Mouse (Mus musculus) neural tube, embryonic 13.5 days (tissue): ENCODE data around the gene Atg4b. TPM values are rescaled to one million over a fixed set of nuclear protein-coding genes. Genes with fewer than 3 reads are reported as not detected.

Experiments used
- ATAC-seq: fragments of 200-750 bp; cut with Nextera tagmentation; 2 replicates; pipeline ENCODE4 v1.8.0; 2017; ENCODE audit warnings: low read depth, mild to moderate bottlenecking, moderate TSS enrichment, moderate library complexity
- H3K27ac ChIP-seq: fragments of 300-500 bp; sonication (generic); replicated peaks from 2 replicates; pipeline ENCODE4 v1.5.1; 2015; ENCODE audit warnings: moderate library complexity, mild to moderate bottlenecking, inconsistent platforms
- H3K27me3 ChIP-seq: fragments of 300-500 bp; sonication (generic); 2 replicates; pipeline ENCODE4 v1.6.1; 2015; ENCODE audit warnings: mild to moderate bottlenecking, inconsistent platforms
- H3K36me3 ChIP-seq: fragments of 300-500 bp; sonication (generic); 2 replicates; pipeline ENCODE4 v1.6.1; 2015; ENCODE audit warnings: mild to moderate bottlenecking, inconsistent platforms
- H3K4me1 ChIP-seq: fragments of 300-500 bp; sonication (generic); replicated peaks from 2 replicates; pipeline ENCODE4 v1.6.1; 2015; ENCODE audit warnings: inconsistent platforms
- H3K4me2 ChIP-seq: fragments of 300-500 bp; sonication (generic); 2 replicates; pipeline ENCODE4 v1.6.1; 2015; ENCODE audit warnings: inconsistent platforms, mild to moderate bottlenecking, moderate library complexity
- H3K4me3 ChIP-seq: fragments of 300-500 bp; sonication (generic); 2 replicates; pipeline ENCODE4 v1.5.1; 2015; ENCODE audit warnings: mild to moderate bottlenecking, inconsistent platforms
- H3K9ac ChIP-seq: fragments of 300-500 bp; sonication (generic); 2 replicates; pipeline ENCODE4 v1.6.1; 2015; ENCODE audit warnings: moderate library complexity, mild to moderate bottlenecking, inconsistent platforms
- H3K9me3 ChIP-seq: fragments of 300-500 bp; sonication (generic); 2 replicates; pipeline ENCODE4 v1.6.1; 2016; ENCODE audit warnings: inconsistent platforms
- WGBS: fragments of 180-500 bp; shearing (Covaris S2); methylation state at CpG from one replicate; pipeline ENCODE4 v1.1.7; 2015; 5-methylcytosine and 5-hydroxymethylcytosine counted together
- polyA plus RNA-seq: library from polyadenylated mRNA; unstranded; fragments of >200 nt; fragmentation: Nextera tagmentation; extraction: Ambion mirVana; gene quantifications from 2 replicates; pipeline ENCODE4 v1.2.1, GENCODE M21; 2015

Atg4b gene
- polyA plus RNA-seq: 102 and 104 TPM in 2 replicates

DNA sequence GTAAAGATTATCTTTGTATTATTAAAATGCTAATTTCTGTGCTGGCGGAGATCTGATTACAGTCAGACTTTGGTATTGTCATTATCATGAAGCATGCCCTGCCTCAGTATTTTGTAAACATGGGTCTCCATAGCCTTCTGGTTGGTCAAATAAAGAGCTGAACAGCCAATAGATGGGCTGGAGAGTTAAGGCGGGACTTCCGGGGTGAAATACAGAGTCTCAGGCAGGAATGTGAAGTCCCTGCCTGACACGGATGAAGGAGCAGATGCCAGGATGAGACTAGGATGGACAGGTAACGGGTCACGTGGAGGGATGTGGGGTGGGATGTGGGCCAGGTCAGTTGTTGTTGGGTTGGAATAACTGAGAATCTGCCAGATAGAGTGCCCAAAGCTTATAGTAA, at the start of gene Atg4b:
Atg4b (plus strand) TSS at position 211 of the 400 bp plus-strand sequence.
- peaks cover 29% of the 10 kb centered on the region for H3K36me3 ChIP-seq
- no peak within 1 kb of the TSS for H3K4me3 ChIP-seq
- no peak within 1 kb of the TSS for H3K27ac ChIP-seq
- no peaks in the 10 kb centered on the region for H3K9me3 ChIP-seq
- WGBS: 79% methylated on average over 6 of the region's 6 CpGs
- no peaks in the 10 kb centered on the region for H3K27me3 ChIP-seq
- H3K9ac ChIP-seq: no peak within 1 kb of the TSS
- H3K4me1 ChIP-seq: peaks cover 25% of the 10 kb centered on the region
- ATAC-seq: no peak
- no peak within 1 kb of the TSS for H3K4me2 ChIP-seq

DNA sequence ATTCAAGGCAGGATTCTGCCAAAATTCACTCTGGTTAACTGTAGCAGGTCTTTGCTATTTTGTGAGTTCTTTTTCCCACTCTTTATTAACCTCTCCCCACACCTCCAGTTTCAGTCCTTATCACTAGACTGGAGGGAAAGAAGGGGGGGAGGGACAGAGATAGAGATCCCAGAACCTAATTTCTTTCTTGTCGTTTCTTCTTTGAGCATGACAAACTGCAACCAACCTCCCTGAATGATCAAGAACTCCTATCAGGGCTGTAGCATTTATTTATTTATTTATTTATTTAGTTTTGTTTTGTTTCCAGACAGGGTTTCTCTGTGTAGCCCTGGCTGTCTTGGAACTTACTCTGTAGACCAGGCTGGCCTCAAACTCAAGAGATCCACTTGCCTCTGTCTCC, 49.2 kb upstream of the Atg4b start:
- ATAC-seq: no peak
- 97% methylated on average over 1 of the region's 1 CpGs for WGBS

DNA sequence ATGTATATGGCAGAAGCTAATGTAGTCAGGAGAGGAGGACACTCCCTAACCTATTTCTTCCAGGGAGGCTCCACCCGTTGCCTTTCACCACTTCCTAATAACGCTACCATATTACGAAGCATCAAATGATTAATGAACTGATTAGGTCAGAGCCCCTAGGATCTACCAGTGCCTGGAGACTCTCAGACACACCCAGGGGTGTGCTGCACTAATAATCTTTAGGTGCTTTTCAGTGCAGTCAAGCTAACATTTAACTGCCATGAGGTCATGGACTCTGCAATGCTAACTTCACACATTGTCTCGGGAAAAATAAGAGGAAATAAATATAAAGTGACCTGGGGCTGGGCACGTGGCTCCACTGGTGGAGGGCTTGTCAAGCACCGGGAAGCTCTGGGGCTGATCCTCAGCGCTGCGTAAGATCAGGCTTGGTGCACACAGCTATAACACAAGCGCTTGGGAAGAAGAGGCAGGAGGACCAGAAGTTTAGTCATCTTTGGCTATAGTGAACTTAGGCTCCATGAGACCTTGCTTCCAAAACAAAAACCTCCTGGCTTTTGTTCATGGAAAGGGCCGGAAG, 47.7 kb upstream of the Atg4b start:
- WGBS: 90% methylated on average over 10 of the region's 10 CpGs
- H3K9me3 ChIP-seq: no peaks in the 10 kb centered on the region
- H3K36me3 ChIP-seq: peaks cover 28% of the 10 kb centered on the region
- H3K4me3 ChIP-seq: no peak overlapping the region
- no peaks in the 10 kb centered on the region for H3K4me1 ChIP-seq
- no peaks in the 10 kb centered on the region for H3K27me3 ChIP-seq
- H3K4me2 ChIP-seq: no peak overlapping the region
- ATAC-seq: no peak
- no peak overlapping the region for H3K9ac ChIP-seq
- H3K27ac ChIP-seq: no peak overlapping the region

More for the DNA sequence above, 49.2 kb upstream of the Atg4b start:
- H3K27ac ChIP-seq: no peak overlapping the region
- no peak overlapping the region for H3K9ac ChIP-seq
- no peaks in the 10 kb centered on the region for H3K27me3 ChIP-seq
- H3K4me3 ChIP-seq: no peak overlapping the region
- no peak overlapping the region for H3K4me2 ChIP-seq
- peaks cover 26% of the 10 kb centered on the region for H3K36me3 ChIP-seq
- no peaks in the 10 kb centered on the region for H3K4me1 ChIP-seq
- no peaks in the 10 kb centered on the region for H3K9me3 ChIP-seq

DNA sequence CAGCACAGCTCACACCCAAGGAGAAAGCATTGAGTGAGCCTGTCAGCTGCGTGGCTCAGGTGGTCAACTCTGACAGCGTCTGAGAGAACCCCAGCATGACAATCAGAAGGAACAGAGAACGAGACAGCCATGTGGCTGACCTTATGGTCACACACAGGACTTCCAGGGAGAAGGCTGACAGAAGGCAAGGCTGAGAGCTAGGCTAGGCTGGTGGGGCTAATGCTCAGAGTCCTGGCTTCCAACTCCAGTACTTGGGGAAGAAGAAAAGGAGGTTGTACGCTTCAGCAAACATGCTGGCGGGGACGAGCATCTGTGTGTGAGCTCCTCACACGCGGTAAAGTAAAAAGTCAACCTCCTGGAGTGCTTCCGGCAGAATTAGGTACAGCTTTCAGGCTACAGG, 47.0 kb upstream of the Atg4b start:
- H3K27ac ChIP-seq: no peak overlapping the region

DNA sequence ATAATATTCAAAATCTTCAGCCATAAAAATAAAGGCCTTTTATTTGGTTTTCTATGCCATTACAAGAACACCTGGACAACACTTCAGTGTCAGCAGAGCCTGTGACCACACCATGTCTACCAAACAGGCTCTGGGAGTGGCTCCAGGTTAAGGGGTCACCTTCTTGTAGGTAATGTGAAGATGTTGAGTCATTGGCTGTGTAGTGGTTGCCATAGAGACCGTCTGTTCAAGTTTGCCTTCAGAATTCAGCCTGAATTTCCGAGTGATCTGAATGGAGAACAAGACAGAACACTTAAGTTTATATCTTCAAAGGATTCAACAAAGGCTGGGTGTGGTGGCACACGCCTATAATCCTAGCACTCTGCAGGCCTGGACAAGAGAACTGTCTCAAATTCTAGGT, 45.9 kb upstream of the Atg4b start:
- Histone ChIP-seq H3K9ac (no peak overlapping the region), H3K4me1 (no peaks in the 10 kb centered on the region), H3K27me3 (no peaks in the 10 kb centered on the region), H3K36me3 (peaks cover 30% of the 10 kb centered on the region), H3K9me3 (no peaks in the 10 kb centered on the region), H3K4me2 (no peak overlapping the region), H3K27ac (no peak overlapping the region), H3K4me3 (no peak overlapping the region)
- no peak for ATAC-seq
- WGBS: 71% methylated on average over 3 of the region's 3 CpGs

More for the DNA sequence above, 47.0 kb upstream of the Atg4b start:
- Histone ChIP-seq H3K36me3 (peaks cover 30% of the 10 kb centered on the region), H3K4me1 (no peaks in the 10 kb centered on the region), H3K9ac (no peak overlapping the region), H3K4me3 (no peak overlapping the region), H3K27me3 (no peaks in the 10 kb centered on the region), H3K9me3 (no peaks in the 10 kb centered on the region), H3K4me2 (no peak overlapping the region)
- no peak for ATAC-seq
- WGBS: 88% methylated on average over 9 of the region's 9 CpGs

DNA sequence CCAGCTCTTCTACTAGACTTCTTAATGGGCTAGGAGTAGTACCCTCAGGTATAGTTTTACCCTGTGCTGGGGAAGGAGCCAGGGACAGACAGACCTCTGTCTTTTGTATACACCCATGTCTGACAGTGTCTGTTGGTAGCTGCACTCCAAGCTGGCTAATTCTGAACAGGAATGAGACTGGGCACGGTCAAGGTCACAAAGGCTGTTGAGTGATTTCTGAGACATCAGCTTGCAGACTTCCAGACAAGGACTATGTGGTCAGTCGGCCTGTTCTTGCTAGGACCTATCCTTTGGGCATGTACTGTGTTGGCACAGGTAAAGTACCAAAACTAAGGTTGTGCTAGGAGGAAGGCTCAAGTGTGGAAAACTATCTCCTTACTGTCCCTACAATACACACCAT, 35.1 kb upstream of the Atg4b start:
- H3K27ac ChIP-seq: no peak overlapping the region
- no peaks in the 10 kb centered on the region for H3K4me1 ChIP-seq
- H3K36me3 ChIP-seq: peaks cover 35% of the 10 kb centered on the region
- WGBS: 88% methylated on average over 2 of the region's 2 CpGs
- H3K9me3 ChIP-seq: no peaks in the 10 kb centered on the region
- H3K27me3 ChIP-seq: no peaks in the 10 kb centered on the region
- no peak overlapping the region for H3K4me3 ChIP-seq
- no peak overlapping the region for H3K4me2 ChIP-seq
- ATAC-seq: no peak
- H3K9ac ChIP-seq: no peak overlapping the region

DNA sequence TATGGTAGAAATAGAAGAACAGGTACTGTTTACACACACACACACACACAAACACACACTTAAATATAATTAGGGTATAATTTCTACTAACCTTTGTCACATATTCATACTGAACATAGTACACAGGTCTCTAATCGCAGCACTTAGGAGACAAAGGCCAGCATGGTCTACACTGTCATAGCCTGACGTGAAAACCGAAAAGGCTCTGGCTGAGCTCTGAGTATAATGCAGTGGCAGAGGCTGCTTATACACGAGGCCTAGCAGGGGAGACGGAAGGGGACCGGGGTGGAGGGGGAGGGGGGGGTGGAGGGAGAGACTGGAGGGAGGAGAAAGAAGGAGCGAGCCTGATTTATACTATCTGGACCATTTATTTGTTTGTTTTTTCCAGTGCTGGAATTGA, 29.7 kb upstream of the Atg4b start:
- Histone ChIP-seq H3K27ac (no peak overlapping the region), H3K4me2 (no peak overlapping the region)
- WGBS: 70% methylated on average over 7 of the region's 7 CpGs

DNA sequence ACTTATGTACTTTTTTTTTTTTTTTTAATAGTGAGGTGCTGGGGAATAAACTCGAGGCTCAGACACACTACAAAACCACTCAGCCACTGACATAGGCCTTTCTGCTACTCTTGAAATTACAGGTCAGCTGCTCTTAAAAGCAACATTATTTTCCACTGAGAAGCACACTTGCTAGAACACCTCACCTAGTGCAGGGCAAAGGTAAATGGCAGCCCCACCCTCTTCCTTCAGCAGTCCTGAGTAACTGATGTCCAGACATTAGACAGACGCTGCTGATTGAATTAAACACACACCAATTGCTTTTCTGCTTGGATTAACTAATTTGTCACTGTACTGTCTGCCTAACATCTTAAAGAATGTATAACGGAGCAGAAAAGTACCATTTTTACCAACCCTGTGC, 26.7 kb upstream of the Atg4b start:
- H3K4me2 ChIP-seq: no peak overlapping the region

More for the DNA sequence above, 29.7 kb upstream of the Atg4b start:
- Histone ChIP-seq H3K27me3 (no peaks in the 10 kb centered on the region), H3K9me3 (no peaks in the 10 kb centered on the region), H3K9ac (no peak overlapping the region), H3K4me1 (no peaks in the 10 kb centered on the region), H3K36me3 (peaks cover 18% of the 10 kb centered on the region), H3K4me3 (no peak overlapping the region)
- ATAC-seq: no peak

DNA sequence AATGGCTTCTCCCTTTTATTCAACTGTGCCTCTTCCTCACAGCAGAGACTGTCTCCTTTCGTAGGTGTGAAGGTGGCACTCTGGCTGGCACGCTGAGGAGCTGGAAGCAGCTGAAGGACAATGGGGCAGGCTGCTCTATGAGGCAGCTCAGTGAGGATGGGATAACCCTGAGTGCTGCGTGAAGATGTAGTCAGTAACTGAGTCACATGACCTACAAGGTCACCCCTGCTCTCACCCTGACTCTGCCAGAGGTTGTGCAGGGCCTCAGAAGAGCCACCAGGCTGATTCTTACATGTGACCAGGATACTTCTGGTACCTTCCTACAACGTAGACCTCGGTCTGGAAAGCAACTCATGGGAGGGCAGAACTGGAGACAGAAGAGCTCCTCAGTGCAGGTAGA, 25.6 kb upstream of the Atg4b start:
- H3K27ac ChIP-seq: no peak overlapping the region
- no peak overlapping the region for H3K4me2 ChIP-seq
- peaks cover 16% of the 10 kb centered on the region; the same call in 1 of the 2 replicates for H3K36me3 ChIP-seq
- no peaks in the 10 kb centered on the region for H3K27me3 ChIP-seq
- H3K4me1 ChIP-seq: no peaks in the 10 kb centered on the region
- no peak for ATAC-seq
- no peak overlapping the region for H3K9ac ChIP-seq
- no peaks in the 10 kb centered on the region for H3K9me3 ChIP-seq
- WGBS: 91% methylated on average over 5 of the region's 5 CpGs
- H3K4me3 ChIP-seq: no peak overlapping the region

More for the DNA sequence above, 26.7 kb upstream of the Atg4b start:
- Histone ChIP-seq H3K27ac (no peak overlapping the region), H3K4me1 (no peaks in the 10 kb centered on the region), H3K27me3 (no peaks in the 10 kb centered on the region), H3K4me3 (no peak overlapping the region), H3K36me3 (peaks cover 16% of the 10 kb centered on the region; the same call in 1 of the 2 replicates), H3K9ac (no peak overlapping the region), H3K9me3 (no peaks in the 10 kb centered on the region)
- WGBS: 88% methylated on average over 3 of the region's 3 CpGs
- ATAC-seq: no peak

DNA sequence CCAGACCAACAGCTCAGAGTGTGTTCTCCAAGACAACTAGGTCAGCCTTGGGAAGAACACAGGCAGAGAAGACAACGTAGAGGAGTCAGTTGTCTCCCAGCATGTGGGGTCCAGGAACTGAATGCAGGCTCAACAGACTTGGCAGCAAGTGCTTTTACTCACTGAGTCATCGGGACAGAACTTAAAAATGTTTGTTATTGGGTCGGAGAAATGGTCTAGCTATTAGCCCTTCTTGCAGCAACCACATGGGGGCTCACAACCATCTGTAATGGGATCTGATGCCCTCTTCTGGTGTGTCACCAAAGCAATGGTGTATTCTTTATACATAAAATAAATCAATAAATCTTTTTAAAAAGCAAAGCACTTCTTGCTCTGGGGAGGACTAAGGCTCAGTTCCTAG, 25.2 kb upstream of the Atg4b start:
- H3K4me1 ChIP-seq: no peaks in the 10 kb centered on the region
- 83% methylated on average over 3 of the region's 3 CpGs for WGBS

DNA sequence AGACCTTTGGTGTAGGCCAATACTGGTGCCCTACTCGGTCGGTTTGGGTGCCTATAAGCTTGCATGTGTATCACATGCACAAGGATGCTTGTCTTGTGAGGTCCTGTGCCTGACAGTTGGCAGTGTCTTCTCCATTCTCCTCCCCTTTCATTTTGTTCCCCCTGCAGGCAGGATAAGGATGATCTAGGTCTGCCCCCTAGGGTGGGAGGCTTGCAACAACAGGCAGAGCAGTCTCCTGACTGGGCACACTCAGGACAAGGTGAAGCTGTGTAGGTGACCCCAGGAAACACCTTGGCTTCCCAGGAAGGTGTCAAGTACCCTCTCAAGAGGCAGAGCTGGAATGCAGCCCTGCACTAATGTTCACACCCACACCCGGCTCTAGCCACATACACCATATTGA, 24.3 kb upstream of the Atg4b start:
- 70% methylated on average over 3 of the region's 3 CpGs for whole genome bisulfite sequencing
- Histone ChIP-seq H3K9me3 (no peaks in the 10 kb centered on the region), H3K4me2 (no peak overlapping the region), H3K27ac (no peak overlapping the region), H3K4me3 (no peak overlapping the region), H3K9ac (no peak overlapping the region), H3K27me3 (no peaks in the 10 kb centered on the region), H3K4me1 (peaks cover 4% of the 10 kb centered on the region), H3K36me3 (peaks cover 16% of the 10 kb centered on the region; the same call in 1 of the 2 replicates)
- ATAC-seq: peak; percentile 40; the same call in 1 of the 2 replicates

More for the DNA sequence above, 25.2 kb upstream of the Atg4b start:
- H3K9me3 ChIP-seq: no peaks in the 10 kb centered on the region
- H3K27ac ChIP-seq: no peak overlapping the region
- ATAC-seq: no peak
- no peaks in the 10 kb centered on the region for H3K27me3 ChIP-seq
- no peak overlapping the region for H3K9ac ChIP-seq
- peaks cover 16% of the 10 kb centered on the region; the same call in 1 of the 2 replicates for H3K36me3 ChIP-seq
- H3K4me3 ChIP-seq: no peak overlapping the region
- H3K4me2 ChIP-seq: no peak overlapping the region

DNA sequence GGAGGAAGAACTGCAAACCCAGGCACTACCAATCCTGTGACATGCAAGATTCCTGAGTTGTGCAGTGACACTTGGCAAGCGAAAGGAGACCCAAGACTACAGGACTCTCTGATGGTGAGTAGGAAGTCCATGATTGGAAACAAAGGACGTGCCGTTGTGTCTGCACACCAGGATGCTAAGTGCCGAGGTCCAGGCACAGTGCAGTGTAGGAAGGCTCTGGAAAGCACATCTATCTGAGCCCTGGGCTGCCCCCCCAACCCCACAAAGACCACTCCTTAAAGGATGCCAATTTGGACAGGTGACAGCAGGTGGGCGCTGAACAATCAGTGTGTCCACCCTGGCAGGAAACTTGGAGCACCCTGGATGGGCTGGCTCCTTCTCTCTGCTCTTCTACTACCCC, 20.2 kb upstream of the Atg4b start:
- H3K4me1 ChIP-seq: peaks cover 9% of the 10 kb centered on the region
- peak; percentile 23; the same call in 1 of the 2 replicates for ATAC-seq
- H3K36me3 ChIP-seq: peaks cover 3% of the 10 kb centered on the region; the same call in 1 of the 2 replicates
- no peaks in the 10 kb centered on the region for H3K9me3 ChIP-seq
- WGBS: 84% methylated on average over 5 of the region's 5 CpGs
- no peak overlapping the region for H3K4me2 ChIP-seq
- H3K4me3 ChIP-seq: no peak overlapping the region
- no peak overlapping the region for H3K9ac ChIP-seq
- no peaks in the 10 kb centered on the region for H3K27me3 ChIP-seq
- no peak overlapping the region for H3K27ac ChIP-seq

DNA sequence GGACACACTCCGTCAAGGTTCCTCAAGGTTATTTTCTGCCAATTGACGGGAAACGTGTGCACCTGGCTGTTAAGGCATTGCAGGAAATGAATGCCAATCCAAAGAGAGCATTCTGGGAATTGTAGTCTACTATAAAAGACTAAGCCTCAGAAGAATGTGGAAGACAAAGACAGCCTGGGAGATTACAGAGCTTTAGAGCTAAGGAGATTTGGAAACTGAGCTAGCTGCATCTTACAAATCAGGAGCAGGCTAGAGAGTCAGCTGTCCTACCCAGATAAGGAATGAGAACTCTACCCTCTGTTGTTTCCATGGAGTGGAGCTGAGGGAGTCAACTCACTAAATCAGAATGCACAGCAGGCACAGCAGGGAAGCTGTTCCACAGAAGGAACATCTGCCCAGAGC, 19.4 kb upstream of the Atg4b start:
- H3K36me3 ChIP-seq: peaks cover 3% of the 10 kb centered on the region; the same call in 1 of the 2 replicates
- no peaks in the 10 kb centered on the region for H3K27me3 ChIP-seq
- H3K4me1 ChIP-seq: peaks cover 9% of the 10 kb centered on the region
- H3K9ac ChIP-seq: no peak overlapping the region
- H3K27ac ChIP-seq: peak overlapping the region; percentile 61
- H3K4me2 ChIP-seq: 0 out of 2 replicates have a peak overlapping the region, but pooled peaks have one; percentile 21
- no peak overlapping the region for H3K4me3 ChIP-seq
- WGBS: 14% methylated on average over 3 of the region's 3 CpGs
- no peaks in the 10 kb centered on the region for H3K9me3 ChIP-seq
- ATAC-seq: peak; percentile 57; the same call in 1 of the 2 replicates
